Mouse (Mus musculus): ENCODE data around the gene Gpx4. TPM values are rescaled to one million over a fixed set of nuclear protein-coding genes. Genes with fewer than 3 reads are reported as not detected.

The Gpx4 gene
- polyA plus RNA-seq (2017; shearing (Covaris generic)): 100 to 1,000 TPM; 386 to 437 TPM

DNA sequence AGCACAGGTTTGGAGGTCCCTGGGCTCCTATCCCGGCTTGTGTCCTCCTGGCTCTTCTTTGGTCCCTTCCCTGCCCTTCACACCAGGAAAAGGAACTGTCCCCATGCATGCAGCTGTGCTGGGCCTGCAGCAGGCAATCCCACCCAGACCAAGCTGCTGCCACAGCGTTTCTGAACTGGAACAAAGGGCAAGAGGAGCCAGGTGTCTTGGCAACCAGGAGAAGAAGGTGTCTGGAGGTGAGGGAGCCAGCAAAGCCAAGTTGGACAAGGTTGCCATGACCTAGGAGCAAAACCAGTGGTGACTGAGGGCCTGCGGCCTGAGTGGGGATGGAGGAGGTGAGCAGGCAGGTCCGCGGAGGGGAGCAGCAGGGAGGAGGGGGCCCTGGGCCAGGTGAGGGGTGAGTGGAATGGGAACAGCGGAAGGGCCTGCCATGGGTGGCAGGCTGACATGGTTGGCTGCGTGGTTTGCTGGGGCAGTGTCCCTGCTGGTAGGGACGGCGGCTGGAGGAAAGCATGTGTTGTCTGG is at the start of gene Gpx4:
Gene Gpx4, plus strand, starts transcription at position 126 of the 525 bp plus-strand sequence.

GRCm38 (mm10) chr10:80016511-80016910 is 30.5 kb upstream of the Gpx4 start, which contains the start of gene Arhgap45:
Gene Arhgap45 (plus strand): TSS chr10:80016653.

DNA sequence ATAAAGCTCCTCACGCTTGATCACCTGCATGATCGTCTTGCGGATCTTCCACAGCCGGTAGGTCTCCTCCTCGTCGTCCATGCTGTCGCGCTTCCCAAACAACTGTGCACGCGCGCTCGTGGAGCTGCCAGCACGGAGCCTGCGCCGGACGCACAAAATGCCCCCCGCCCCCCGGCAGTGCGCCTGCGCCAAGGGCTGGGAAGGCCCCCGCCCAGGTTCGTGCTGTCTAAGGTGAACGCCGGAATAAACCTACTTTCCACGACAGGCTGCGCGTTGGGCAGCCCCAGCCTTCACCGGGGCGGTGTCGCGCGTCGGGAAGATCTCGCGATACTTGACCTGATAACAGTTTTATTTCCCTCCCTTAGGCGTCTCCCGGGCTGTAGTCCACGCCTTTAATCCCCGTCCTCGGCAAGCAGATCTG is 7.4 kb upstream of the Gpx4 start, which contains the start of gene Polr2e:
Gene Polr2e, minus strand, starts transcription at position 237 of the 421 bp plus-strand sequence.

GRCm38 (mm10) chr10:80105460-80105859 is 58.5 kb downstream of the Gpx4 start, which contains the start of gene Sbno2:
Gene Sbno2 (minus strand): TSS chr10:80105571.

Other genes starting within 250 kb of the Gpx4 start
- 1 to 10 TPM in 1 of 2 experiments, not detected in 1; 2.1 TPM for gene Misp, start 226.2 kb upstream of the Gpx4 start, polyA plus RNA-seq (2017; shearing (Covaris generic))
- 100 to 1,000 TPM; 239 to 286 TPM for gene Ptbp1, start 192.7 kb upstream of the Gpx4 start, polyA plus RNA-seq (2017; shearing (Covaris generic))
- under 1 TPM in 1 of 2 experiments, not detected in 1; 0.34 TPM for gene Prtn3, start 172.7 kb upstream of the Gpx4 start, polyA plus RNA-seq (2017; shearing (Covaris generic))
- gene Plppr3, start 172.5 kb upstream of the Gpx4 start, polyA plus RNA-seq (2017; shearing (Covaris generic)): 1 to 10 TPM; 2.7 to 4.4 TPM
- not detected for gene Elane, start 160.9 kb upstream of the Gpx4 start, polyA plus RNA-seq (2017; shearing (Covaris generic))
- not detected for gene Cfd, start 156.3 kb upstream of the Gpx4 start, polyA plus RNA-seq (2017; shearing (Covaris generic))
- 10 to 100 TPM; 30.5 to 30.7 TPM for gene Med16, start 138.2 kb upstream of the Gpx4 start, polyA plus RNA-seq (2017; shearing (Covaris generic))
- 10 to 100 TPM; 10.9 to 15.4 TPM for gene Gm26602, start 136.3 kb upstream of the Gpx4 start, polyA plus RNA-seq (2017; shearing (Covaris generic))
- under 1 TPM; 0.09 to 0.57 TPM for gene Kiss1r, start 130.2 kb upstream of the Gpx4 start, polyA plus RNA-seq (2017; shearing (Covaris generic))
- 100 to 1,000 TPM; 160 to 181 TPM for gene R3hdm4, start 126.0 kb upstream of the Gpx4 start, polyA plus RNA-seq (2017; shearing (Covaris generic))
- 1 to 10 TPM; 6.9 to 8.9 TPM for gene Arid3a, start 120.1 kb upstream of the Gpx4 start, polyA plus RNA-seq (2017; shearing (Covaris generic))
- gene Wdr18, start 87.0 kb upstream of the Gpx4 start, polyA plus RNA-seq (2017; shearing (Covaris generic)): 10 to 100 TPM; 63.3 to 64.9 TPM
- under 1 TPM; 0.10 to 0.83 TPM for gene Grin3b, start 76.5 kb upstream of the Gpx4 start, polyA plus RNA-seq (2017; shearing (Covaris generic))
- 10 to 100 TPM; 22.6 to 30.0 TPM for gene Tmem259, start 62.8 kb upstream of the Gpx4 start, polyA plus RNA-seq (2017; shearing (Covaris generic))
- gene Cnn2, start 58.6 kb upstream of the Gpx4 start, polyA plus RNA-seq (2017; shearing (Covaris generic)): 100 to 1,000 TPM; 843 to 967 TPM
- gene Abca7, start 50.7 kb upstream of the Gpx4 start, polyA plus RNA-seq (2017; shearing (Covaris generic)): 10 to 100 TPM; 49.6 to 55.9 TPM
- 100 to 1,000 TPM; 728 to 884 TPM for gene Arhgap45, start 30.5 kb upstream of the Gpx4 start, polyA plus RNA-seq (2017; shearing (Covaris generic))
- 100 to 1,000 TPM; 196 TPM for gene Polr2e, start 7.4 kb upstream of the Gpx4 start, polyA plus RNA-seq (2017; shearing (Covaris generic))
- 10 to 100 TPM; 60.6 to 60.7 TPM for gene Sbno2, start 58.4 kb downstream of the Gpx4 start, polyA plus RNA-seq (2017; shearing (Covaris generic))
- 10 to 100 TPM; 27.4 to 49.1 TPM for gene Stk11, start 68.6 kb downstream of the Gpx4 start, polyA plus RNA-seq (2017; shearing (Covaris generic))
- 100 to 1,000 TPM; 349 to 389 TPM for gene Atp5d, start 91.5 kb downstream of the Gpx4 start, polyA plus RNA-seq (2017; shearing (Covaris generic))
- gene Cbarp, start 93.7 kb downstream of the Gpx4 start, polyA plus RNA-seq (2017; shearing (Covaris generic)): 1 to 10 TPM; 2.3 to 2.4 TPM
- 1 to 10 TPM; 5.0 to 9.6 TPM for gene Midn, start 101.1 kb downstream of the Gpx4 start, polyA plus RNA-seq (2017; shearing (Covaris generic))
- 100 to 1,000 TPM; 177 to 200 TPM for gene Cirbp, start 118.8 kb downstream of the Gpx4 start, polyA plus RNA-seq (2017; shearing (Covaris generic))
- gene 1600002K03Rik, start 125.8 kb downstream of the Gpx4 start, polyA plus RNA-seq (2017; shearing (Covaris generic)): 10 to 100 TPM; 21.4 to 25.0 TPM
- under 1 TPM; 0.27 to 0.99 TPM for gene Efna2, start 132.3 kb downstream of the Gpx4 start, polyA plus RNA-seq (2017; shearing (Covaris generic))
- gene Mum1, start 179.3 kb downstream of the Gpx4 start, polyA plus RNA-seq (2017; shearing (Covaris generic)): 100 to 1,000 TPM; 117 to 134 TPM
- gene Ndufs7, start 202.0 kb downstream of the Gpx4 start, polyA plus RNA-seq (2017; shearing (Covaris generic)): 100 to 1,000 TPM; 244 to 267 TPM
- under 1 TPM in 1 of 2 experiments, not detected in 1; 0.99 TPM for gene Gamt, start 213.8 kb downstream of the Gpx4 start, polyA plus RNA-seq (2017; shearing (Covaris generic))
- gene Dazap1, start 214.3 kb downstream of the Gpx4 start, polyA plus RNA-seq (2017; shearing (Covaris generic)): 10 to 100 TPM; 78.7 to 80.6 TPM
- gene Rps15, start 245.3 kb downstream of the Gpx4 start, polyA plus RNA-seq (2017; shearing (Covaris generic)): 100 to 1,000 TPM; 686 to 721 TPM
- gene Apc2, start 248.8 kb downstream of the Gpx4 start, polyA plus RNA-seq (2017; shearing (Covaris generic)): under 1 TPM; 0.14 to 0.56 TPM

Measured in inflammation-experienced regulatory T-cells (primary cell).